In genomic region chr4:101462065-101462464, GRCm38 (mm10) we compare ENCODE assay signal across 24 mouse cellular contexts.
"Had no signal": no experiment of that assay in that cellular context is flagged by ENCODE, and none has a peak within 500 bp of the region (broad histone marks: within the 10 kb centered on the region; RNA-seq: fewer than 3 reads in every experiment).

No protein-coding gene starts in this region.

- DNase-seq: gastrocnemius, adult 2 months; gastrocnemius, postnatal 10 days; heart, adult 18-20 months; heart, postnatal 10 days; heart, postnatal 4 days; kidney, adult 2 months; kidney, adult 9 months; kidney, postnatal 14 days; kidney, postnatal 4 days had no signal

- ATAC-seq: hindbrain, embryonic 16.5 days; inflammation-experienced regulatory T-cells, adult 6 months; intestine, embryonic 15.5 days; intestine, postnatal 0 days; liver, embryonic 12.5 days had no signal

- H3K4me3 ChIP-seq: gastrocnemius, adult 2 months; heart, embryonic 10.5 days; heart, embryonic 12.5 days; hindbrain, embryonic 10.5 days; hindbrain, embryonic 12.5 days; intestine, embryonic 15.5 days; kidney, embryonic 15.5 days; layer of hippocampus, adult 2 months; left cerebral cortex, adult 2 months; limb, embryonic 15.5 days; liver, embryonic 12.5 days had no signal

- H3K9me3 ChIP-seq: heart, embryonic 10.5 days; heart, embryonic 12.5 days; hindbrain, embryonic 10.5 days; hindbrain, embryonic 12.5 days; intestine, embryonic 15.5 days; kidney, embryonic 15.5 days; limb, embryonic 15.5 days; liver, embryonic 12.5 days had no signal

- H3K4me2 ChIP-seq: heart, embryonic 12.5 days; hindbrain, embryonic 12.5 days; hindbrain, embryonic 14.5 days; intestine, embryonic 15.5 days; kidney, embryonic 15.5 days; limb, embryonic 15.5 days; liver, embryonic 12.5 days had no signal

- H3K27ac ChIP-seq: gastrocnemius, adult 2 months; heart, embryonic 10.5 days; hindbrain, embryonic 10.5 days; hindbrain, embryonic 12.5 days; hindbrain, embryonic 14.5 days; intestine, embryonic 15.5 days; kidney, embryonic 15.5 days; kidney, postnatal 0 days; layer of hippocampus, adult 2 months; left cerebral cortex, adult 2 months; limb, embryonic 15.5 days; liver, embryonic 12.5 days had no signal

- H3K4me1 ChIP-seq: hindbrain, embryonic 10.5 days; hindbrain, embryonic 12.5 days; kidney, embryonic 15.5 days; limb, embryonic 15.5 days; liver, embryonic 12.5 days had no signal

- H3K36me3 ChIP-seq: hindbrain, embryonic 12.5 days; intestine, embryonic 15.5 days had no signal

- H3K27me3 ChIP-seq: heart, embryonic 12.5 days; hindbrain, embryonic 12.5 days; intestine, embryonic 15.5 days; kidney, embryonic 15.5 days; limb, embryonic 15.5 days; liver, embryonic 12.5 days had no signal

- H3K9ac ChIP-seq: heart, embryonic 12.5 days; hindbrain, embryonic 12.5 days; hindbrain, embryonic 14.5 days; intestine, embryonic 15.5 days; kidney, embryonic 15.5 days; limb, embryonic 15.5 days; liver, embryonic 12.5 days had no signal
